Mouse (Mus musculus): ENCODE data around the gene Negr1. TPM values are rescaled to one million over a fixed set of nuclear protein-coding genes. Genes with fewer than 3 reads are reported as not detected.

Negr1 gene
- polyA plus RNA-seq, 1 experiment from 2014 or later, result 7.3 TPM

- no peaks in the 10 kb centered on the region for H3K27me3 ChIP-seq (ENCODE audit: insufficient read depth, low read length)
- WGBS, result 63% methylated on average over 2 of the region's 2 CpGs
- H3K9me3 ChIP-seq (ENCODE audit: low read length), result no peaks in the 10 kb centered on the region
- ATAC-seq (ENCODE audit: low FRiP score, low TSS enrichment), result no peak
- no peaks in the 10 kb centered on the region for H3K4me1 ChIP-seq (ENCODE audit: insufficient read depth, low read length)
- H3K4me2 ChIP-seq (replicated peaks; ENCODE audit: low read depth, low read length), result no peak overlapping the region
- H3K4me3 ChIP-seq (ENCODE audit: low read length), result no peak overlapping the region
- H3K36me3 ChIP-seq (ENCODE audit: insufficient read depth, low read length), result no peaks in the 10 kb centered on the region
- no peak overlapping the region for H3K27ac ChIP-seq (ENCODE audit: low read length)
- H3K9ac ChIP-seq (replicated peaks; ENCODE audit: low read length), result no peak overlapping the region
Measured at GRCm38 (mm10) chr3:156992171-156992570, 430.6 kb downstream of the Negr1 start.

GRCm38 (mm10) chr3:156992811-156993210 is 431.2 kb downstream of the Negr1 start:
- Histone ChIP-seq H3K4me3 (ENCODE audit: low read length) (no peak overlapping the region), H3K4me2 (replicated peaks; ENCODE audit: low read depth, low read length) (no peak overlapping the region), H3K9ac (replicated peaks; ENCODE audit: low read length) (no peak overlapping the region), H3K9me3 (ENCODE audit: low read length) (no peaks in the 10 kb centered on the region), H3K36me3 (ENCODE audit: insufficient read depth, low read length) (no peaks in the 10 kb centered on the region), H3K27me3 (ENCODE audit: insufficient read depth, low read length) (no peaks in the 10 kb centered on the region), H3K27ac (ENCODE audit: low read length) (no peak overlapping the region), H3K4me1 (ENCODE audit: insufficient read depth, low read length) (no peaks in the 10 kb centered on the region)
- 56% methylated on average over 1 of the region's 1 CpGs for WGBS
- no peak for ATAC-seq (ENCODE audit: low FRiP score, low TSS enrichment)

- Histone ChIP-seq H3K9me3 (ENCODE audit: low read length) (no peaks in the 10 kb centered on the region), H3K4me3 (ENCODE audit: low read length) (no peak overlapping the region), H3K27ac (ENCODE audit: low read length) (no peak overlapping the region), H3K4me2 (replicated peaks; ENCODE audit: low read depth, low read length) (no peak overlapping the region), H3K27me3 (ENCODE audit: insufficient read depth, low read length) (no peaks in the 10 kb centered on the region), H3K9ac (replicated peaks; ENCODE audit: low read length) (no peak overlapping the region), H3K4me1 (ENCODE audit: insufficient read depth, low read length) (peaks cover 8% of the 10 kb centered on the region; the same call in 1 of the 2 replicates), H3K36me3 (ENCODE audit: insufficient read depth, low read length) (no peaks in the 10 kb centered on the region)
- ATAC-seq (ENCODE audit: low FRiP score, low TSS enrichment), result peak; percentile 69; the same call in 1 of the 2 replicates
- 71% methylated on average over 5 of the region's 5 CpGs for WGBS
Measured at GRCm38 (mm10) chr3:156999177-156999808, 437.7 kb downstream of the Negr1 start.

GRCm38 (mm10) chr3:157021632-157022031 is 460.0 kb downstream of the Negr1 start:
- H3K9ac ChIP-seq (replicated peaks; ENCODE audit: low read length), result no peak overlapping the region
- H3K27ac ChIP-seq (ENCODE audit: low read length), result no peak overlapping the region
- H3K4me3 ChIP-seq (ENCODE audit: low read length), result no peak overlapping the region
- WGBS, result 50% methylated on average over 2 of the region's 2 CpGs
- H3K9me3 ChIP-seq (ENCODE audit: low read length), result no peaks in the 10 kb centered on the region
- H3K4me1 ChIP-seq (ENCODE audit: insufficient read depth, low read length), result no peaks in the 10 kb centered on the region
- H3K4me2 ChIP-seq (replicated peaks; ENCODE audit: low read depth, low read length), result no peak overlapping the region
- no peaks in the 10 kb centered on the region for H3K36me3 ChIP-seq (ENCODE audit: insufficient read depth, low read length)
- ATAC-seq (ENCODE audit: low FRiP score, low TSS enrichment), result no peak
- H3K27me3 ChIP-seq (ENCODE audit: insufficient read depth, low read length), result no peaks in the 10 kb centered on the region

- Histone ChIP-seq H3K27me3 (ENCODE audit: insufficient read depth, low read length) (no peaks in the 10 kb centered on the region), H3K9me3 (ENCODE audit: low read length) (no peaks in the 10 kb centered on the region), H3K4me2 (replicated peaks; ENCODE audit: low read depth, low read length) (no peak overlapping the region), H3K36me3 (ENCODE audit: insufficient read depth, low read length) (no peaks in the 10 kb centered on the region), H3K4me3 (ENCODE audit: low read length) (no peak overlapping the region), H3K27ac (ENCODE audit: low read length) (no peak overlapping the region), H3K4me1 (ENCODE audit: insufficient read depth, low read length) (no peaks in the 10 kb centered on the region), H3K9ac (replicated peaks; ENCODE audit: low read length) (no peak overlapping the region)
- WGBS, result 59% methylated on average over 6 of the region's 6 CpGs
- no peak for ATAC-seq (ENCODE audit: low FRiP score, low TSS enrichment)
Measured at GRCm38 (mm10) chr3:157024580-157024979, 463.0 kb downstream of the Negr1 start.

- H3K9ac ChIP-seq (replicated peaks; ENCODE audit: low read length), result no peak overlapping the region
- no peaks in the 10 kb centered on the region for H3K36me3 ChIP-seq (ENCODE audit: insufficient read depth, low read length)
- H3K9me3 ChIP-seq (ENCODE audit: low read length), result no peaks in the 10 kb centered on the region
- no peak overlapping the region for H3K27ac ChIP-seq (ENCODE audit: low read length)
- H3K27me3 ChIP-seq (ENCODE audit: insufficient read depth, low read length), result no peaks in the 10 kb centered on the region
- no peak overlapping the region for H3K4me2 ChIP-seq (replicated peaks; ENCODE audit: low read depth, low read length)
- 74% methylated on average over 4 of the region's 4 CpGs for WGBS
- H3K4me3 ChIP-seq (ENCODE audit: low read length), result no peak overlapping the region
- no peak for ATAC-seq (ENCODE audit: low FRiP score, low TSS enrichment)
- H3K4me1 ChIP-seq (ENCODE audit: insufficient read depth, low read length), result peaks cover 3% of the 10 kb centered on the region; the same call in 1 of the 2 replicates
Measured at GRCm38 (mm10) chr3:157031513-157032142, 470.0 kb downstream of the Negr1 start.

- 21% methylated on average over 6 of the region's 6 CpGs for WGBS
- no peak overlapping the region for H3K4me3 ChIP-seq (ENCODE audit: low read length)
- H3K9ac ChIP-seq (replicated peaks; ENCODE audit: low read length), result no peak overlapping the region
- no peak overlapping the region for H3K4me2 ChIP-seq (replicated peaks; ENCODE audit: low read depth, low read length)
- H3K9me3 ChIP-seq (ENCODE audit: low read length), result no peaks in the 10 kb centered on the region
- peak; percentile 90 for ATAC-seq (ENCODE audit: low FRiP score, low TSS enrichment)
- H3K4me1 ChIP-seq (ENCODE audit: insufficient read depth, low read length), result peaks cover 5% of the 10 kb centered on the region; the same call in 1 of the 2 replicates
- H3K27ac ChIP-seq (ENCODE audit: low read length), result no peak overlapping the region
- H3K27me3 ChIP-seq (ENCODE audit: insufficient read depth, low read length), result no peaks in the 10 kb centered on the region
- H3K36me3 ChIP-seq (ENCODE audit: insufficient read depth, low read length), result no peaks in the 10 kb centered on the region
Measured at GRCm38 (mm10) chr3:157036016-157036415, 474.4 kb downstream of the Negr1 start.

GRCm38 (mm10) chr3:157036568-157036967 is 475.0 kb downstream of the Negr1 start:
- H3K4me3 ChIP-seq (ENCODE audit: low read length), result no peak overlapping the region
- no peaks in the 10 kb centered on the region for H3K9me3 ChIP-seq (ENCODE audit: low read length)
- peak overlapping the region; percentile 11; the same call in 1 of the 2 replicates for H3K27ac ChIP-seq (ENCODE audit: low read length)
- H3K9ac ChIP-seq (replicated peaks; ENCODE audit: low read length), result no peak overlapping the region
- peak; percentile 55 for ATAC-seq (ENCODE audit: low FRiP score, low TSS enrichment)
- no peak overlapping the region for H3K4me2 ChIP-seq (replicated peaks; ENCODE audit: low read depth, low read length)
- peaks cover 5% of the 10 kb centered on the region; the same call in 1 of the 2 replicates for H3K4me1 ChIP-seq (ENCODE audit: insufficient read depth, low read length)
- H3K36me3 ChIP-seq (ENCODE audit: insufficient read depth, low read length), result no peaks in the 10 kb centered on the region
- WGBS, result 22% methylated on average over 1 of the region's 1 CpGs
- no peaks in the 10 kb centered on the region for H3K27me3 ChIP-seq (ENCODE audit: insufficient read depth, low read length)

GRCm38 (mm10) chr3:157040619-157041018 is 479.0 kb downstream of the Negr1 start:
- Histone ChIP-seq H3K27ac (ENCODE audit: low read length) (no peak overlapping the region), H3K4me1 (ENCODE audit: insufficient read depth, low read length) (peaks cover 5% of the 10 kb centered on the region; the same call in 1 of the 2 replicates), H3K9me3 (ENCODE audit: low read length) (no peaks in the 10 kb centered on the region), H3K9ac (replicated peaks; ENCODE audit: low read length) (no peak overlapping the region), H3K27me3 (ENCODE audit: insufficient read depth, low read length) (no peaks in the 10 kb centered on the region), H3K4me3 (ENCODE audit: low read length) (no peak overlapping the region), H3K36me3 (ENCODE audit: insufficient read depth, low read length) (no peaks in the 10 kb centered on the region), H3K4me2 (replicated peaks; ENCODE audit: low read depth, low read length) (no peak overlapping the region)
- 44% methylated on average over 5 of the region's 5 CpGs for WGBS
- ATAC-seq (ENCODE audit: low FRiP score, low TSS enrichment), result no peak

- Histone ChIP-seq H3K27me3 (ENCODE audit: insufficient read depth, low read length) (no peaks in the 10 kb centered on the region), H3K4me1 (ENCODE audit: insufficient read depth, low read length) (no peaks in the 10 kb centered on the region), H3K27ac (ENCODE audit: low read length) (no peak overlapping the region), H3K9ac (replicated peaks; ENCODE audit: low read length) (no peak overlapping the region), H3K36me3 (ENCODE audit: insufficient read depth, low read length) (no peaks in the 10 kb centered on the region), H3K4me3 (ENCODE audit: low read length) (no peak overlapping the region), H3K4me2 (replicated peaks; ENCODE audit: low read depth, low read length) (no peak overlapping the region), H3K9me3 (ENCODE audit: low read length) (no peaks in the 10 kb centered on the region)
- 88% methylated on average over 2 of the region's 2 CpGs for WGBS
- no peak for ATAC-seq (ENCODE audit: low FRiP score, low TSS enrichment)
Measured at GRCm38 (mm10) chr3:157044565-157044964, 483.0 kb downstream of the Negr1 start.

All from kidney, embryonic 16.5 days (tissue).